15 mouse cellular contexts compared by ENCODE assay signal in the genomic region with DNA sequence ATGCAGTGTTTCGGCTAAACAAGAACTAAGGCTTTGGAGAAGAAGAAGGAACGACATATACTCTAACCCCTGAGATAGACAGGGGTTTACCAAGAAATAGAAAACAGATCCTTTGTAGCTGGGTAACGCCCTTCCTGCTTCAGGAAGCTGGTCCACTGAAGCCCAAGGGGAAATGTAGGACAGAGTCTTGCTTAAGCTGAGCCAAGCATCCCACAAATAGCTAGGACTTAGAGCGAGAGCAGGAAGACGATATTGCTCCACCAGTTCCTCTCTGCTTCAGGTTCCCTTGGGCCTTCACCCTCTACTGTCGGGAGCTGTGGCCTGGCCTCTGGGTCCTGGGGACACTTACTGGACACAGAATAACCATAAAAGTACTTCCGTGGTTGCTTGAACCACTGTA.
A peak's percentile ranks its signal among the peaks of the same experiment; 100 is the strongest.
DNase-seq lines count a peak whose midpoint lies in the region; ATAC-seq and TF ChIP-seq lines count a peak whose summit lies in the region.
"Had no signal": no experiment of that assay in that cellular context is flagged by ENCODE, and none has a peak within 500 bp of the region (broad histone marks: within the 10 kb centered on the region; RNA-seq: fewer than 3 reads in every experiment).

No protein-coding gene starts in this region.

- H3K4me3 ChIP-seq in heart, adult 2 months, result no peak overlapping the region
- no peak overlapping the region for H3K4me3 ChIP-seq in heart, embryonic 12.5 days
- H3K4me3 ChIP-seq in bone marrow macrophage, adult 2 months (ENCODE audit: insufficient read depth, low read length), result no peak overlapping the region; the same call in 1 of the 2 replicates
- H3K4me3 ChIP-seq: erythroblast, embryonic 14.5 days; hindbrain, embryonic 12.5 days; intestine, embryonic 15.5 days had no signal

- H3K36me3 ChIP-seq in heart, adult 2 months (ENCODE audit: control insufficient read depth, insufficient read depth, low read length), result no peaks in the 10 kb centered on the region
- no peaks in the 10 kb centered on the region for H3K36me3 ChIP-seq in heart, embryonic 12.5 days
- H3K36me3 ChIP-seq: hindbrain, embryonic 12.5 days; intestine, embryonic 15.5 days had no signal

- peak in 1 of 2 experiments; percentile 57 for DNase-seq in heart, adult 2 months
- DNase-seq in 416B (ENCODE audit: low read depth), result peak; percentile 37
- peak; percentile 28 for DNase-seq in lung, postnatal 14 days
- no peak for DNase-seq in left cerebral cortex, postnatal 25 days (ENCODE audit: low spot score in 2 of 2)
- no peak for DNase-seq in thymus, postnatal 14 days
- no peak for DNase-seq in adrenal gland, postnatal 36 days
- DNase-seq: cerebellum, adult 2 months; embryo, embryonic 11 days; forebrain, postnatal 0 days; kidney, postnatal 4 days had no signal

- no peak for TF ChIP-seq POLR2A in heart, adult 2 months (IDR thresholded peaks at IDR 0.05; ENCODE audit: insufficient read depth, low read depth, low read length)
- no peak for TF ChIP-seq POLR2A in bone marrow macrophage, adult 2 months (IDR thresholded peaks at IDR 0.05; ENCODE audit: borderline replicate concordance, low read depth, low read length)

- no peak for TF ChIP-seq CTCF in heart, adult 2 months (IDR thresholded peaks at IDR 0.05)
- TF ChIP-seq CTCF in bone marrow macrophage, adult 2 months (IDR thresholded peaks at IDR 0.05; ENCODE audit: low read depth, low read length), result no peak

- H3K9me3 ChIP-seq in heart, embryonic 12.5 days (replicated peaks), result no peaks in the 10 kb centered on the region
- H3K9me3 ChIP-seq: hindbrain, embryonic 12.5 days; intestine, embryonic 15.5 days had no signal

- H3K4me2 ChIP-seq in heart, embryonic 12.5 days, result no peak overlapping the region
- H3K4me2 ChIP-seq: hindbrain, embryonic 12.5 days; intestine, embryonic 15.5 days had no signal

- intact Hi-C loops in heart, adult 2 months (cut with DNase I), result no loop called here
- intact Hi-C loops in left cerebral cortex, postnatal 25 days (cut with DNase I), result no loop called here

- TF ChIP-seq EP300 in heart, adult 2 months (IDR thresholded peaks at IDR 0.05; ENCODE audit: insufficient read depth, low read depth, low read length), result 0 out of 2 replicates have a peak, but pooled peaks have one; percentile 54

- no peaks in the 10 kb centered on the region for H3K79me2 ChIP-seq in heart, adult 2 months (replicated peaks; ENCODE audit: control insufficient read depth, insufficient read depth, low read length)

- WGBS in heart, adult 2 months, result 39% methylated on average over 7 of the region's 7 CpGs
- 54% methylated on average over 7 of the region's 7 CpGs for WGBS in heart, embryonic 12.5 days

- peak overlapping the region; percentile 47 for H3K27ac ChIP-seq in heart, adult 2 months
- H3K27ac ChIP-seq in heart, embryonic 12.5 days (ENCODE audit: poor library complexity, severe bottlenecking), result no peak overlapping the region
- peak overlapping the region; percentile 84 for H3K27ac ChIP-seq in bone marrow macrophage, adult 2 months (ENCODE audit: insufficient read depth, low read depth, low read length)
- H3K27ac ChIP-seq: hindbrain, embryonic 12.5 days; intestine, embryonic 15.5 days had no signal

- no peak overlapping the region for H3K9ac ChIP-seq in heart, adult 2 months (ENCODE audit: low read depth, low read length)
- no peak overlapping the region for H3K9ac ChIP-seq in heart, embryonic 12.5 days
- H3K9ac ChIP-seq: forebrain, postnatal 0 days; hindbrain, embryonic 12.5 days; intestine, embryonic 15.5 days had no signal

- H3K4me1 ChIP-seq in heart, adult 2 months (ENCODE audit: control insufficient read depth, insufficient read depth, low read length), result peaks cover 4% of the 10 kb centered on the region
- peaks cover 8% of the 10 kb centered on the region; the same call in 1 of the 2 replicates for H3K4me1 ChIP-seq in heart, embryonic 12.5 days (replicated peaks)
- H3K4me1 ChIP-seq in bone marrow macrophage, adult 2 months (ENCODE audit: control insufficient read depth, insufficient read depth, low read length), result peaks cover 41% of the 10 kb centered on the region

- H3K27me3 ChIP-seq in heart, adult 2 months (ENCODE audit: control insufficient read depth, insufficient read depth, low read length), result no peaks in the 10 kb centered on the region
- no peaks in the 10 kb centered on the region for H3K27me3 ChIP-seq in heart, embryonic 12.5 days (replicated peaks)
- H3K27me3 ChIP-seq: hindbrain, embryonic 12.5 days; intestine, embryonic 15.5 days had no signal

- no peak for ATAC-seq in heart, embryonic 12.5 days (ENCODE audit: insufficient number of reproducible peaks, low FRiP score)
- ATAC-seq: forebrain, postnatal 0 days; intestine, embryonic 15.5 days had no signal

Comparison
In these comparisons a context has a peak if more than half of its experiments do, and no peak if none do; other contexts are left out.
1. DNase-seq: peak in 416B (single experiment) and lung, postnatal 14 days (single experiment); none in left cerebral cortex, postnatal 25 days (0 of 2), thymus, postnatal 14 days (single experiment) and adrenal gland, postnatal 36 days (0 of 2).